Mouse (Mus musculus) right cerebral cortex, postnatal 14 days (tissue): ENCODE results near the gene Atp13a2.
A peak's percentile ranks its signal among the peaks of the same experiment; 100 is the strongest.

Experiments used
- DNase-seq: peaks from one replicate; pipeline ENCODE4 v3.0.0; 2022

Gene Atp13a2

DNA sequence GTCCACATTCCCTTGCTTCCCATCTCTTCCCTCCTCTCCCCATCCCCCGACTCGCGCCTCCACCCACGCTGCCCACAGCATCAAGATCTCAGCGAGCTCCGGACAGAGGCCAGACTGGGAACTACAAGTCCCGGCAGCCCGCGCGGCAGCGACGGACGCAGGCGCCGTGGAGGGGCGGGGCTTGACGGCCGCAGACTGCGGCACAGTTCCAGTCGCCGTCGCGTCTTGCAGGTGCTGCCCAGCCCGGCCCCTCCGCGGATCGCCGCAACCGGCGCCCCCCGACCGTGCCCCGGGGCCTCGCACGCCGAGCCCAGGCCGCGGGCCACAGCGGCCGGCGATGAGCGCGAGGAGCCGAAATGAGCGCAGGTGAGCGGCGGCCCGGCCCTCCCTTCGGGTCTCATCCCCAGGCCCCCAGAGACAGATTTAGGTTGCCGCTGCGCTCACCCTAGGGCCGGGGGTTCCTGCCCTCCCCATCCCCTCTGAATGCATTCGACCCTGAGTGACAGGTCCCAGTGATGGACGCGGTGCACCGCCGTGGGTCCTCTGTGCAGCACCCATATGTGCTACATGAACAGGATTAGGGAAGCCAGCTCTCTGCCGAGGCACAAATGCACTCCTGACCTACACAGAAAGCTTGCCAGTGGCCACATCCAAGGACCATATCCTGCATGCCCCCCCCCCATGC lies at the start of gene Atp13a2:
Gene Atp13a2 (plus strand): TSS at position 163 of the 685 bp plus-strand sequence.
- peak; percentile 95 for DNase-seq

GRCm38 (mm10) chr4:140944356-140944755 lies 42.3 kb upstream of the Atp13a2 start:
- no peak for DNase-seq

- DNase-seq: no peak
Measured at GRCm38 (mm10) chr4:140944961-140945442, 41.7 kb upstream of the Atp13a2 start.

DNA sequence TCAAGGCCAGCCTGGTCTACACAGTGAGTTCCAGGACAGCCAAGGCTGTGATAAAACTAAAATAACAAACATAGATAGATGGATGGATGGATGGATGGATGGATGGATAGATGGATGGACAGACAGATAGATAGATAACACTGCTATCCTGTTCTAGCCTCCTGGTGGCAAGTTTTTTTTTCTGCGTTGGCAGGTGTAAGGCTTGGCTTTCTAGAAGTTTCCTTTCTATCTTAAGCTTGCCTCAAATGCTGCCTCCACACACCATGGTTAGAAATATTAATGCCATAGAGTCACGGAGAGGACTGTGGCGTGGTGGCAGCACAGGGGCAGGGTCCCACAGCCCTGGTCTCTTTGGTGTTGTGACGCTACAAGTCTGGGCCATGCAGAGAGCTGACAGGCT lies 41.1 kb upstream of the Atp13a2 start:
- no peak for DNase-seq

DNA sequence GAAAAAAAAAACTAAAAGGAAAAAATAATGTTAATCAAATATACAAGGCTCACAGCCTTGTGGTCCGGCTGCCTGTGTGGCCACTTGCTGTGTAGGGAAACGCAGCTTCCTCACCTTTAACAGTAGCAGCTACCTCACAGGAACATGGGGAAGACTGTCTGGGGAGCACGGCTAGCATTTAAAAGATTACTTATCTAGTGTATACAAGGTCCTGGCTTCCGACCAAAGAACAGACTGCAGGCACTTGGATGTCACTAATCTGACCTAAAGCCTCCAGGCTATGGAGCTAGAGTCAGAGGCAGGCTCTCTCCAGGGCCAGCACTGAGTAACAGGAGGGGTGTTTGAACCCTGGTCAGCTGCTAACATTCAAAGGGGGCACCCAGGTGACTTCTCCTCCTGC lies 40.6 kb upstream of the Atp13a2 start:
- DNase-seq: no peak

- DNase-seq: no peak
Measured at GRCm38 (mm10) chr4:140946580-140947205, 40.0 kb upstream of the Atp13a2 start.

- no peak for DNase-seq
Measured at GRCm38 (mm10) chr4:140947487-140948440, 38.9 kb upstream of the Atp13a2 start.

DNA sequence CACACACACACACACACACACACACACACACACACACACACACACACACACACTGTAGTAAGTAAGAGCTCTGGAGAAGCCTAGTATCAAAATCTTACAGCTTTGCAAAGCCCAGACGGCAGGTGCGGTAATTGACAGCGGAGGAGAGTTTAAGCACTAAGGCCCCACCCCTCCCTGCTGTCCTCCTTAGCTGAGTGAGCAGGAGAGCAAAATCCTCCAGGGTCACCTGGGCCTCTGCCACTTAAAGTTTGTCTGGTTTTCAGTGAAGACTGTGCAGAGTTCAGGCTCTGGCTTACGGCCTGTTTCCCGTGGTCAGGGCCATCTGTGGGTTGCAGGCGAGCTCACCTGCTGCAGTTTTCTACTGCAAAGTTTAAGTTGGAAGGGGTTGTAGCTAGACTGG lies 38.2 kb upstream of the Atp13a2 start:
- no peak for DNase-seq

- no peak for DNase-seq
Measured at GRCm38 (mm10) chr4:140949052-140949451, 37.6 kb upstream of the Atp13a2 start.

- DNase-seq: no peak
Measured at GRCm38 (mm10) chr4:140949616-140950015, 37.1 kb upstream of the Atp13a2 start.

GRCm38 (mm10) chr4:140950574-140950973 lies 36.1 kb upstream of the Atp13a2 start:
- DNase-seq: no peak

- DNase-seq: no peak
Measured at GRCm38 (mm10) chr4:140951861-140952641, 34.6 kb upstream of the Atp13a2 start.

DNA sequence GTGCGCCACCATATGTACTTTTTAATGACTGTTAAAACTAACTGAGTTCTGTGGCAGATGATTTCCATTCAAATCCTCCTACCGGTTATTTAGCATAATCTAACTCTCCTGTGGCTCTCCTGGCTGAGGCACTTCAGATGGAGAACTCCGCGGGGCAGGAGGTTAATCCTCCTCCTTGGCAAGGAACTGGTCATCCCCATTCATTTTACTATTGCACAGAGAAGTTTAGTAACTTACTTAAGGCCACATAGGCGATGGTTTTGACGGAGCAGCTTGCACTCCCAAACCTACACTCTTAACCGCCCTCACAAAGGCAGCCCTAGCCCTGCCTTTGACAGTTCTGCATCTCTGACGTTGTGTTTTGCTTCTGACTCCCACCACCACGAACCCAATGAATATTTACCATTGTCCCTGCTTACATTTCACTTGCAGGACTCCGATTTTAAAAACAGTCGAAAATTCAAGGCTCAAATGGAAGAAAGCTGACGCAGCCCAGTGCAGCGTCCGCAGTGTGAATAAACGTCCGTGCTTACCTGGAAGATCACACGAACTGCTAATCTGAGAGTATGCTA lies 29.5 kb upstream of the Atp13a2 start:
- DNase-seq: no peak

DNA sequence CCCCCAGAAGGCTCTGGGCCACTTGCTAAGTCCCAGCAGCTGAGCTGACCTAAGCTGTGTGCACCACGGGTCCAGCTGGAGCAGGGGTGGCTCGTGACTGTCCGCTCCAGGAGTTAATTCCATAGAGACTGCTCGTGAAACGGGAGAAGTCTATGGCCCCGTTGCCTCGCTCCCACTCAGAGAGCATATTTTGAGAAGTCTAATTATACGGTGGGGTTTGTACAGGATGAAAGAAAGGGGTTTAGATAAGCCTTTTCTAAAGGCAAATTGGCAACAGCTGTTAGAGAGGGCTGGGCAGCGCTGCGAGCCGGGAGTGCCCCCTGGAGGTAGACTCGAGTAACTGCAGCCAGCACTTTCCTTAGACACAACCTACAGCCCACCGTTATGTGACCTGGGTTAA lies 28.9 kb upstream of the Atp13a2 start:
- DNase-seq: peak; percentile 69

DNA sequence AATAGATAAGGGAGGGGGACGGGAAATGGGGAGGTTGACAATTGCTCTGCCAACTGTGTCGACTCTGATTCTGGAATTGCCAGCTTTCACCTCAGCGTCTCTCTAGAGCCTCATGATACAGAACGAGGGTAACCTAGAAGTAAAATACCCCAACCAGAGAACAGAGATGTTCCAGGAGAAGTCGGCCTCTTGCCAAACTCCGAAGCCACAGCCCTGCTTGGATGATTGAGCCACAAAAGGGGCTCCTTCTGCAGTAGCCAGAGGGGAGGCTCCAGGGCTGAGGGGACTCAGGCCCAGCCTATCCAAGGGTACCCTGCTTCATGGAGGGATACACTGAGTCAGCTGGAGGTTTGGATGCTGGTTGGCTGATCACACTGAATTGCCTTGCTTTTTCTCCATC lies 28.4 kb upstream of the Atp13a2 start:
- no peak for DNase-seq

DNA sequence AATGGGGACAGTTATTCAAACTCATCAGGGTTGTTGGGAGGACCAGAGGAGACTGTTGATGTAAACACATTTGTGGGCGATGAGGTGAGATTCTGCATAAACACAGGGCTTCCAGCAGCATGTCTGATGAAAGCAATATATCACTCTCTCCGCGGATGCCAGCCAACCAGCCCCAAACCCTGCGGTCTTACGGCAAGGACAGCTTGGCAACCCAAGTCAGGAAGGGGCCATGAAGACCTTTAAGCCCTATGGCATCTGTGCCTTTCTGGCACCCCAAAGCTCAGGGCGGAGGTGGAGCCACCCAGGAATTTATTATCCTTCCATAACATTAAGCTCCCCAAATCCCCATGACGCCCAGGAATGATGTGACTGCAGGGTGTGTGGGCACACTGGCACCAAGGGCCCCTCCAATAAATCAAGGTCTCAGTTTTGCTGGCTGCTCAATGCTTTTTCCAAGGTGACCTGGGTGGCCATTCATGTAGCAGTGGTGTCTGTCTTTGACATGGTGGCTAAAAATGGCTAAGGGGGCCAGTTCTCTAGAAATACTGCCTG lies 27.5 kb upstream of the Atp13a2 start:
- no peak for DNase-seq

DNA sequence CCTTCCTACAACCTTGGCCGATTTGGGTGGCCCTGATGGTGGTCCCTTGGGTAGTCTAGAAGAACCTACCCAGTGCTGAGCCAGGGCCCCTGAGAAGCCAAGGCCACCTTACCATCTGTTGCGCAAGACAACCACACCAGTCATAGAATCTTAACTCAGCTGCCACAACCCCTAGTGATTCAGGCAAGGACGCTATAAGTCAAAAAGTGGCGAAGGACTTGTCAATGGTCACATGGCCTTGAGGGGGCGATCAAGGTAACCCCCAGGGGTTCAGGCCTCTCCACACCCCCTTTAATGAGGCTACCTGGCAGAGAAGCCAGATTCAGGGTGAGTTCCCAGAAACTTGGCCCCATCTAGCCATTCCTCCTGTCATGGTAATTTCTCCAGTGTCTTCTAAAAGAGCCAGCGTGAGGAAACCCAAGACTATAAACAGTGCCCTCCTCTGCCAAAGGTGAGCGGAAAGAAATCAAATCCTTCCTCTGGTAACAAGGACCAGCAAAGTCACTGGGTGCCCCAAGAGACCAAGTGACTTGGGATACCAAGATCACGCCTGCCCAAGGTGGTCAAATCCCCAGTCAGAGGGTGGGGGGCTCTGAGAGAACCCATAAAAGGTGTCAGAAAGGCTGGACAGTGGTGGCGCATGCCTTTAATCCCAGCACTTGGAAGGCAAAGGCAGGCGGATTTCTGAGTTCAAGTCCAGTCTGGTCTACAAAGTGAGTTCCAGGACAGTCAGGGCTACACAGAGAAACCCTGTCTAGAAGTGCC lies 26.8 kb upstream of the Atp13a2 start:
- no peak for DNase-seq

- peak; percentile 96 for DNase-seq
Measured at GRCm38 (mm10) chr4:140960781-140961466, 25.7 kb upstream of the Atp13a2 start, which contains the start of gene Sdhb. Sdhb (plus strand) TSS chr4:140961203.

DNA sequence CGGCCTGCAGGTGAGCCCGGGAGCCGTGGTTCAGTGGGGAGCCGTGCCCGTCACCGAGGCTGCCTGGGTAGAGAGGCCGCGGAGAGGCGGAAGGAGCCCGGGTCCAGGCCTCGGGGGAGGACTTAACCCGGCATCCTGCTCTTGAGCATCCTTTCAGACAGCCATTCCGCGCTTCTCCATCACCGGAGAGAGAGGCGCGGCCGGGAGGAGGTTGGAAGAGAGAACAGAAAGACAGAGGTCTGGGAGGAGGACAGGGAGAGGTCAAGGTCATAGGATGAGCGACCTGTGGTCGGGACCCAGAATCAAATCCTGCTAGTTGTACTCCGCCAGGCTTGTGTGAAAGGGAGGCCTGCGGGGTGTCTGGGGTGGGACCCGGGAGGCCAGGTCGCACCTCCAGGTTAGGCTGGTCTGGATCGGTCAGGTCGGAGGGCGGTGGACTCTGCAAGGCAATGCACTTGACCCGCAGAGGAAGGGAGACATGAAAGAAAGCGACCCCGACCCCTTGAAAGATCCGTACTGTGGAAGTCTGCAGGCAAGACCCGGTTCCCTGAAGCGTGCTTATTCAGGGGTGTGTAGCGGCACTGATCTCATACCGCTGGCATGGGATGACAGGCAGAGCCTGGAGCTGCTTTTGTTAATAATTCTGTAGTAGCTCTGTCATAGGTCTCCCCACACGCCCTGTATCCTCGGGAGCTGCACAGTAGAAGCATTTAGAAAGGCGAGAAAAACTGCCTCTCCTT lies 25.0 kb upstream of the Atp13a2 start:
- DNase-seq: no peak
